Comparison of ENCODE assay signal across 37 mouse cellular contexts in the genomic region with DNA sequence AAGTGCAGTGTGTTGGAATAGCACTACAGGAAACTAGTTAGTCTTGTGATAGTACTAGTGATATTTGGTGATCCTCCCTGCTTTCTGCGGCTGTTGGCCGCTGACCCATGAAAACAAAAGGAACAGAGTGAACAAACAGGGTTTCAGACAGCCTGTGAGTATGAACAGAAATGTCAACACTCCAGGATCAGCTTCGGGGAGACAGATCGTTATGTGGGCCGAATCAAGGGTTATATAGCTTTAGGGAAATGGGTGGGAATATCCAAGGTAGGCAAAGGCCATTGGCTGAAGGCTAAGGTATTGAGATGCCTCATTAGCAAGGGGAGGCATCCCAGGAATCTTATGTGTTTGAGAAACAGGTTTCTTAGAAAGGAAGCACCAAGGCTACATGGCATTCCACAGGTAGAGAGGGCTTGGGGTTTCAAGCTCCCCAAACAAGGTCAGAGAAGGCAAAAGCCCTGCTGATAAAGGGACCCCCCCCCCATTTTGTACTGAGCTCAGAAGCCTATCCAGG. TPM values are rescaled to one million over a fixed set of nuclear protein-coding genes. Genes with fewer than 3 reads are reported as not detected.
DNase-seq lines count a peak whose midpoint lies in the region; ATAC-seq and TF ChIP-seq lines count a peak whose summit lies in the region.
"Had no signal": no experiment of that assay in that cellular context is flagged by ENCODE, and none has a peak within 500 bp of the region (broad histone marks: within the 10 kb centered on the region; RNA-seq: fewer than 3 reads in every experiment).

No protein-coding gene starts in this region.

- no peak for TF ChIP-seq CTCF in lung, adult 2 months (IDR thresholded peaks at IDR 0.05; ENCODE audit: insufficient read depth, low read length)

- H3K9ac ChIP-seq in stomach, embryonic 14.5 days (replicated peaks; ENCODE audit: low read depth, low read length), result no peak overlapping the region
- H3K9ac ChIP-seq: embryonic facial prominence, embryonic 13.5 days; limb, embryonic 15.5 days; midbrain, embryonic 13.5 days had no signal

- H3K4me2 ChIP-seq in stomach, embryonic 14.5 days (replicated peaks; ENCODE audit: low read depth, low read length), result no peak overlapping the region
- H3K4me2 ChIP-seq: embryonic facial prominence, embryonic 13.5 days; limb, embryonic 15.5 days; midbrain, embryonic 13.5 days had no signal

- H3K4me1 ChIP-seq in lung, adult 2 months (ENCODE audit: control insufficient read depth, insufficient read depth, low read length), result no peaks in the 10 kb centered on the region
- H3K4me1 ChIP-seq in limb, embryonic 10.5 days, result peaks cover 11% of the 10 kb centered on the region; the same call in 1 of the 2 replicates
- peaks cover 9% of the 10 kb centered on the region; the same call in 1 of the 2 replicates for H3K4me1 ChIP-seq in stomach, embryonic 14.5 days (ENCODE audit: control insufficient read depth, insufficient read depth, low read length)
- H3K4me1 ChIP-seq: embryonic facial prominence, embryonic 13.5 days; hindbrain, embryonic 10.5 days; limb, embryonic 15.5 days; midbrain, embryonic 13.5 days had no signal

- H3K27ac ChIP-seq in limb, embryonic 10.5 days, result peak overlapping the region; percentile 46; the same call in 1 of the 2 replicates
- H3K27ac ChIP-seq in stomach, embryonic 14.5 days (ENCODE audit: low read length), result peak overlapping the region; percentile 39; the same call in 1 of the 2 replicates
- H3K27ac ChIP-seq: embryonic facial prominence, embryonic 13.5 days; gastrocnemius, adult 2 months; hindbrain, embryonic 10.5 days; limb, embryonic 15.5 days; macrophage; midbrain, embryonic 13.5 days had no signal

- 69% methylated on average over 5 of the region's 5 CpGs for WGBS in lung, adult 2 months
- WGBS in limb, embryonic 10.5 days, result 82% methylated on average over 5 of the region's 5 CpGs
- WGBS in stomach, embryonic 14.5 days, result 70% methylated on average over 5 of the region's 5 CpGs

- DNase-seq in lung, adult 2 months, result peak; percentile 10
- no peak for DNase-seq in lung, postnatal 25 days (ENCODE audit: low spot score)
- peak; percentile 14 for DNase-seq in R1 (ENCODE audit: low read depth, low spot score)
- no peak for DNase-seq in limb, embryonic 10.5 days (ENCODE audit: low spot score)
- no peak for DNase-seq in adrenal gland, postnatal 25 days
- DNase-seq in cerebellum, adult 9-10 months, result no peak
- DNase-seq: adrenal gland, adult 2 months; B cell, adult 2 months; cerebellum, adult 9-11 months; embryo, embryonic 11 days; gastrocnemius, adult 2 months; heart, postnatal 14 days; kidney, adult 18-20 months; kidney, postnatal 4 days; layer of hippocampus, postnatal 36 days; left cerebral cortex, postnatal 4 days; thymus, postnatal 4 days had no signal

- H3K9me3 ChIP-seq in limb, embryonic 10.5 days (replicated peaks), result no peaks in the 10 kb centered on the region
- H3K9me3 ChIP-seq in stomach, embryonic 14.5 days (ENCODE audit: control insufficient read depth, low read depth, low read length), result no peaks in the 10 kb centered on the region
- H3K9me3 ChIP-seq: embryonic facial prominence, embryonic 13.5 days; hindbrain, embryonic 10.5 days; limb, embryonic 15.5 days; midbrain, embryonic 13.5 days had no signal

- H3K36me3 ChIP-seq in limb, embryonic 10.5 days, result no peaks in the 10 kb centered on the region
- H3K36me3 ChIP-seq in stomach, embryonic 14.5 days (ENCODE audit: control insufficient read depth, insufficient read depth, low read length), result no peaks in the 10 kb centered on the region
- H3K36me3 ChIP-seq: embryonic facial prominence, embryonic 13.5 days; hindbrain, embryonic 10.5 days; limb, embryonic 15.5 days; midbrain, embryonic 13.5 days had no signal

- no peak overlapping the region for H3K4me3 ChIP-seq in lung, adult 2 months (replicated peaks; ENCODE audit: extremely low read depth, low read depth, low read length)
- no peak overlapping the region for H3K4me3 ChIP-seq in limb, embryonic 10.5 days
- no peak overlapping the region for H3K4me3 ChIP-seq in stomach, embryonic 14.5 days (ENCODE audit: low read depth, low read length)
- H3K4me3 ChIP-seq: embryonic facial prominence, embryonic 13.5 days; gastrocnemius, adult 2 months; hindbrain, embryonic 10.5 days; limb, embryonic 15.5 days; midbrain, embryonic 13.5 days had no signal

- TF ChIP-seq POLR2A in lung, adult 2 months (IDR thresholded peaks at IDR 0.05; ENCODE audit: borderline replicate concordance, extremely low read depth, low read depth, low read length), result no peak

- ATAC-seq in stomach, embryonic 14.5 days (ENCODE audit: insufficient number of reproducible peaks, insufficient read depth, low FRiP score, low read depth), result peak; percentile 58; the same call in 1 of the 2 replicates
- ATAC-seq: activated CD4-positive, CD25-positive, alpha-beta regulatory T cell, adult 4 months; forebrain, embryonic 16.5 days; hindbrain, embryonic 16.5 days; midbrain, embryonic 13.5 days had no signal

- H3K27me3 ChIP-seq in limb, embryonic 10.5 days (ENCODE audit: low read depth, poor library complexity, severe bottlenecking), result no peaks in the 10 kb centered on the region
- no peaks in the 10 kb centered on the region for H3K27me3 ChIP-seq in stomach, embryonic 14.5 days (ENCODE audit: control insufficient read depth, insufficient read depth, low read length)
- H3K27me3 ChIP-seq: embryonic facial prominence, embryonic 13.5 days; limb, embryonic 15.5 days; midbrain, embryonic 13.5 days had no signal

RNA-seq across cellular contexts. Expression of gene Tnp1, which starts 11.1 kb away (rescaled TPM):
- not detected in 2 replicates for polyA plus RNA-seq in lung, adult 2 months (2012; rRNA removed)
- polyA plus RNA-seq in limb, embryonic 10.5 days (2016; fragmentation: Nextera tagmentation; extraction: Ambion mirVana), result not detected in 2 replicates
- polyA plus RNA-seq in stomach, embryonic 14.5 days (2014; fragmentation: Nextera tagmentation; extraction: Ambion mirVana), result not detected in 2 replicates
- total RNA-seq in adrenal gland, postnatal 25 days (2021), result not detected in 2 replicates
- total RNA-seq: adrenal gland, adult 2 months; adrenal gland, postnatal 4 days; gastrocnemius, adult 2 months; gastrocnemius, postnatal 4 days; heart, adult 8-10 months; heart, postnatal 14 days; layer of hippocampus, adult 8-10 months; layer of hippocampus, postnatal 36 days; left cerebral cortex, postnatal 4 days; megakaryocyte-erythroid progenitor cell, adult 5-6 weeks had no signal
- polyA plus RNA-seq: activated CD4-positive, CD25-positive, alpha-beta regulatory T cell, adult 4 months; adrenal gland, adult 2 months; embryonic facial prominence, embryonic 13.5 days; forebrain, embryonic 11.5 days; forebrain, embryonic 16.5 days; heart, embryonic 14.5 days; hindbrain, embryonic 10.5 days; hindbrain, embryonic 16.5 days; intestine, embryonic 14.5 days; kidney, embryonic 16.5 days; limb, embryonic 15.5 days; macrophage; midbrain, embryonic 13.5 days; neural tube, embryonic 14.5 days; thymus, postnatal 0 days had no signal

Comparison
In these comparisons a context has a peak if more than half of its experiments do, and no peak if none do; other contexts are left out.
1. DNase-seq: peak in lung, adult 2 months (single experiment) and R1 (single experiment); none in lung, postnatal 25 days (single experiment), limb, embryonic 10.5 days (single experiment), adrenal gland, postnatal 25 days (single experiment) and cerebellum, adult 9-10 months (single experiment).